Mouse (Mus musculus) frontal cortex, postnatal 14 days (tissue): ENCODE measurements around the gene Slc30a5.
"Not testable (repeated sequence)": the region's sequence is repeated elsewhere in the genome, so short reads cannot be mapped to it uniquely, and the experiment has no call there.

Experiments
- DNase-seq, 2 experiments: peaks; one replicate each; pipeline ENCODE4 v3.0.0; 2022; ENCODE audit warnings: low spot score in 2 of 2

Gene Slc30a5

GRCm38 (mm10) chr13:100843016-100843725, 9.9 kb upstream of the Slc30a5 start:
- no peak for DNase-seq

- no peak for DNase-seq
Measured at GRCm38 (mm10) chr13:100841741-100842140, 8.5 kb upstream of the Slc30a5 start.

GRCm38 (mm10) chr13:100834777-100835176, 1.6 kb upstream of the Slc30a5 start:
- DNase-seq, result no peak

- no peak for DNase-seq
Measured at GRCm38 (mm10) chr13:100833640-100834002, 394 bp upstream of the Slc30a5 start.

GRCm38 (mm10) chr13:100832188-100832587, 1.0 kb downstream of the Slc30a5 start:
- no peak for DNase-seq

- no peak for DNase-seq
Measured at GRCm38 (mm10) chr13:100831123-100831522, 2.1 kb downstream of the Slc30a5 start.

- no peak for DNase-seq
Measured at GRCm38 (mm10) chr13:100825627-100826410, 7.4 kb downstream of the Slc30a5 start.

- no peak for DNase-seq
Measured at GRCm38 (mm10) chr13:100824916-100825315, 8.3 kb downstream of the Slc30a5 start.

- DNase-seq, result no peak
Measured at GRCm38 (mm10) chr13:100824306-100824705, 8.9 kb downstream of the Slc30a5 start.

- no peak for DNase-seq
Measured at GRCm38 (mm10) chr13:100823863-100824262, 9.4 kb downstream of the Slc30a5 start.

GRCm38 (mm10) chr13:100814451-100814850, 18.8 kb downstream of the Slc30a5 start:
- DNase-seq, result no peak

- no peak for DNase-seq
Measured at GRCm38 (mm10) chr13:100805776-100806175, 27.5 kb downstream of the Slc30a5 start.

GRCm38 (mm10) chr13:100797171-100797570, 36.1 kb downstream of the Slc30a5 start:
- no peak for DNase-seq

- no peak for DNase-seq
Measured at GRCm38 (mm10) chr13:100789083-100789482, 44.1 kb downstream of the Slc30a5 start.

GRCm38 (mm10) chr13:100788057-100788456, 45.2 kb downstream of the Slc30a5 start:
- not testable (repeated sequence) for DNase-seq

GRCm38 (mm10) chr13:100787316-100788010, 45.8 kb downstream of the Slc30a5 start:
- no peak for DNase-seq

GRCm38 (mm10) chr13:100786414-100786867, 46.8 kb downstream of the Slc30a5 start, which contains the start of gene Ccnb1:
Gene Ccnb1 (minus strand): TSS chr13:100786570.
- DNase-seq, result peak; percentile 78 to 85

- DNase-seq, result no peak
Measured at GRCm38 (mm10) chr13:100785806-100786413, 47.3 kb downstream of the Slc30a5 start.

GRCm38 (mm10) chr13:100777491-100777890, 55.7 kb downstream of the Slc30a5 start:
- DNase-seq, result no peak

GRCm38 (mm10) chr13:100776710-100777109, 56.5 kb downstream of the Slc30a5 start:
- no peak for DNase-seq

GRCm38 (mm10) chr13:100776056-100776419, 57.2 kb downstream of the Slc30a5 start:
- DNase-seq, result no peak
